In genomic region chr7:4863041-4863440, GRCm38 (mm10) we compare ENCODE assay signal across 8 mouse cellular contexts. TPM values are rescaled to one million over a fixed set of nuclear protein-coding genes. Genes with fewer than 3 reads are reported as not detected.
DNase-seq lines count a peak whose midpoint lies in the region; ATAC-seq and TF ChIP-seq lines count a peak whose summit lies in the region.

No protein-coding gene starts in this region.

- 0 out of 2 replicates have a peak, but pooled peaks cover 5% of the 10 kb centered on the region for H3K4me1 ChIP-seq in heart, embryonic 11.5 days (ENCODE audit: control insufficient read depth, insufficient read depth, low read length)
- H3K4me1 ChIP-seq in heart, embryonic 12.5 days (replicated peaks): peaks cover 13% of the 10 kb centered on the region; the same call in 1 of the 2 replicates
- peaks cover 22% of the 10 kb centered on the region for H3K4me1 ChIP-seq in lung, embryonic 16.5 days (replicated peaks; ENCODE audit: control insufficient read depth, insufficient read depth, low read length)

- no peak overlapping the region for H3K9ac ChIP-seq in heart, embryonic 11.5 days (ENCODE audit: low read depth, low read length)
- no peak overlapping the region for H3K9ac ChIP-seq in heart, embryonic 12.5 days
- H3K9ac ChIP-seq in lung, embryonic 16.5 days (ENCODE audit: low read length): no peak overlapping the region

- DNase-seq in heart, adult 11 months: peak; percentile 96
- peak; percentile 72 for DNase-seq in brain, adult 2 months (ENCODE audit: low read depth, low spot score)
- no peak for DNase-seq in left cerebral cortex, adult 2 months (ENCODE audit: extremely low spot score in 1 of 2, low spot score in 2 of 2)
- DNase-seq in retina, embryonic 14.5 days (ENCODE audit: low spot score): no peak
- DNase-seq in frontal cortex, postnatal 14 days (ENCODE audit: low spot score in 2 of 2): no peak

- H3K9me3 ChIP-seq in heart, embryonic 11.5 days (replicated peaks; ENCODE audit: control insufficient read depth, low read length): peaks cover 2% of the 10 kb centered on the region; the same call in 1 of the 2 replicates
- no peaks in the 10 kb centered on the region for H3K9me3 ChIP-seq in heart, embryonic 12.5 days (replicated peaks)
- H3K9me3 ChIP-seq in lung, embryonic 16.5 days (ENCODE audit: control insufficient read depth, low read length): no peaks in the 10 kb centered on the region; the same call in 1 of the 2 replicates

- H3K36me3 ChIP-seq in heart, embryonic 11.5 days (ENCODE audit: control insufficient read depth, insufficient read depth, low read length): no peaks in the 10 kb centered on the region
- no peaks in the 10 kb centered on the region for H3K36me3 ChIP-seq in heart, embryonic 12.5 days
- H3K36me3 ChIP-seq in lung, embryonic 16.5 days (ENCODE audit: control insufficient read depth, insufficient read depth, low read length): no peaks in the 10 kb centered on the region

- H3K4me3 ChIP-seq in heart, embryonic 11.5 days (ENCODE audit: low read depth, low read length): no peak overlapping the region
- no peak overlapping the region for H3K4me3 ChIP-seq in heart, embryonic 12.5 days
- no peak overlapping the region for H3K4me3 ChIP-seq in lung, embryonic 16.5 days (ENCODE audit: low read length)
- H3K4me3 ChIP-seq in left cerebral cortex, adult 2 months: no peak overlapping the region

- no peak for TF ChIP-seq CTCF in left cerebral cortex, adult 2 months (IDR thresholded peaks at IDR 0.05)

- no peak overlapping the region for H3K27ac ChIP-seq in heart, embryonic 11.5 days (ENCODE audit: low read depth, low read length)
- H3K27ac ChIP-seq in heart, embryonic 12.5 days (ENCODE audit: poor library complexity, severe bottlenecking): peak overlapping the region; percentile 8; the same call in 1 of the 2 replicates
- peak overlapping the region; percentile 68 for H3K27ac ChIP-seq in lung, embryonic 16.5 days (ENCODE audit: low read length)
- H3K27ac ChIP-seq in left cerebral cortex, adult 2 months: no peak overlapping the region

- H3K4me2 ChIP-seq in heart, embryonic 11.5 days: no peak overlapping the region
- H3K4me2 ChIP-seq in heart, embryonic 12.5 days: no peak overlapping the region
- no peak overlapping the region for H3K4me2 ChIP-seq in lung, embryonic 16.5 days (ENCODE audit: low read depth, low read length)

- WGBS in heart, embryonic 11.5 days (ENCODE audit: insufficient replicate concordance): 45% methylated on average over 1 of the region's 1 CpGs
- WGBS in heart, embryonic 12.5 days: 32% methylated on average over 1 of the region's 1 CpGs
- WGBS in lung, embryonic 16.5 days: 9% methylated on average over 1 of the region's 1 CpGs

- no peak for ATAC-seq in heart, embryonic 11.5 days (replicated peaks; ENCODE audit: insufficient number of reproducible peaks, low FRiP score, low TSS enrichment)
- ATAC-seq in heart, embryonic 12.5 days (ENCODE audit: insufficient number of reproducible peaks, low FRiP score): no peak
- ATAC-seq in lung, embryonic 16.5 days (ENCODE audit: low read depth): peak; percentile 13; the same call in 1 of the 2 replicates

- H3K27me3 ChIP-seq in heart, embryonic 11.5 days (ENCODE audit: control insufficient read depth, insufficient read depth, low read length): peaks cover 5% of the 10 kb centered on the region; the same call in 1 of the 2 replicates
- H3K27me3 ChIP-seq in heart, embryonic 12.5 days (replicated peaks): no peaks in the 10 kb centered on the region; the same call in 1 of the 2 replicates
- H3K27me3 ChIP-seq in lung, embryonic 16.5 days (ENCODE audit: control insufficient read depth, insufficient read depth, low read depth, low read length): no peaks in the 10 kb centered on the region

- intact Hi-C loops in left cerebral cortex, adult 2 months (cut with DNase I): no loop called here

RNA-seq across cellular contexts. Expression of gene Isoc2b, which starts 7.0 kb away (rescaled TPM):
- 2.9 and 3.3 TPM in 2 replicates for polyA plus RNA-seq in heart, embryonic 11.5 days (2014; fragmentation: Nextera tagmentation; extraction: Ambion mirVana)
- polyA plus RNA-seq in heart, embryonic 12.5 days (2016; fragmentation: Nextera tagmentation; extraction: Ambion mirVana): 3.9 and 4.4 TPM in 2 replicates
- polyA plus RNA-seq in lung, embryonic 16.5 days (2015; fragmentation: Nextera tagmentation; extraction: Ambion mirVana): 14.1 and 15.7 TPM in 2 replicates
- total RNA-seq in left cerebral cortex, adult 2 months (2021): 1 to 10 TPM; 6.9 to 9.3 TPM

RNA-seq across cellular contexts. Expression of gene Isoc2a, which starts 13.9 kb away (rescaled TPM):
- 0.59 and 1.1 TPM in 2 replicates for polyA plus RNA-seq in heart, embryonic 11.5 days (2014; fragmentation: Nextera tagmentation; extraction: Ambion mirVana)
- 0.74 and 1.0 TPM in 2 replicates for polyA plus RNA-seq in heart, embryonic 12.5 days (2016; fragmentation: Nextera tagmentation; extraction: Ambion mirVana)
- 0.87 and 1.3 TPM in 2 replicates for polyA plus RNA-seq in lung, embryonic 16.5 days (2015; fragmentation: Nextera tagmentation; extraction: Ambion mirVana)
- total RNA-seq in left cerebral cortex, adult 2 months (2021): 10 to 100 TPM; 11.3 to 12.6 TPM

RNA-seq across cellular contexts. Expression of gene Shisa7, which starts 18.5 kb away (rescaled TPM):
- 0.09 TPM in 1 of 2 replicates, not detected in the other for polyA plus RNA-seq in heart, embryonic 11.5 days (2014; fragmentation: Nextera tagmentation; extraction: Ambion mirVana)
- 0.05 TPM in 1 of 2 replicates, not detected in the other for polyA plus RNA-seq in heart, embryonic 12.5 days (2016; fragmentation: Nextera tagmentation; extraction: Ambion mirVana)
- 0.99 and 1.2 TPM in 2 replicates for polyA plus RNA-seq in lung, embryonic 16.5 days (2015; fragmentation: Nextera tagmentation; extraction: Ambion mirVana)
- 100 to 1,000 TPM; 134 to 138 TPM for total RNA-seq in left cerebral cortex, adult 2 months (2021)

RNA-seq across cellular contexts. Expression of gene Gm36210, which starts 43.3 kb away (rescaled TPM):
- 0.17 and 0.20 TPM in 2 replicates for polyA plus RNA-seq in heart, embryonic 11.5 days (2014; fragmentation: Nextera tagmentation; extraction: Ambion mirVana)
- 0.27 and 0.30 TPM in 2 replicates for polyA plus RNA-seq in heart, embryonic 12.5 days (2016; fragmentation: Nextera tagmentation; extraction: Ambion mirVana)
- 0.21 TPM in 1 of 2 replicates, not detected in the other for polyA plus RNA-seq in lung, embryonic 16.5 days (2015; fragmentation: Nextera tagmentation; extraction: Ambion mirVana)
- total RNA-seq in left cerebral cortex, adult 2 months (2021): under 1 TPM; 0.27 to 0.28 TPM

RNA-seq across cellular contexts. Expression of gene Ube2s, which starts 50.7 kb away (rescaled TPM):
- 317 and 378 TPM in 2 replicates for polyA plus RNA-seq in heart, embryonic 11.5 days (2014; fragmentation: Nextera tagmentation; extraction: Ambion mirVana)
- polyA plus RNA-seq in heart, embryonic 12.5 days (2016; fragmentation: Nextera tagmentation; extraction: Ambion mirVana): 344 and 363 TPM in 2 replicates
- 355 and 372 TPM in 2 replicates for polyA plus RNA-seq in lung, embryonic 16.5 days (2015; fragmentation: Nextera tagmentation; extraction: Ambion mirVana)
- total RNA-seq in left cerebral cortex, adult 2 months (2021): 100 to 1,000 TPM; 104 to 117 TPM

Comparison
In these comparisons a context has a peak if more than half of its experiments do, and no peak if none do; other contexts are left out.
1. H3K27ac ChIP-seq: peak in heart, embryonic 12.5 days (single experiment) and lung, embryonic 16.5 days (single experiment); none in heart, embryonic 11.5 days (single experiment) and left cerebral cortex, adult 2 months (single experiment).
2. DNase-seq: peak in heart, adult 11 months (single experiment) and brain, adult 2 months (single experiment); none in left cerebral cortex, adult 2 months (0 of 2), retina, embryonic 14.5 days (single experiment) and frontal cortex, postnatal 14 days (0 of 2).